Mouse (Mus musculus): ENCODE measurements at regions not wholly inside any gene's neighbourhood (a gene's known extent, or its start where the extent isn't known, plus 50 kb on each side); places are given as distances from the start of the nearest gene placed in this dataset.
A peak's percentile ranks its signal among the peaks of the same experiment; 100 is the strongest.

GRCm38 (mm10) chr14:46514262-46514932 lies 123.9 kb upstream of the Bmp4 start:
- DNase-seq = peak in 1 of 2 experiments; percentile 11

GRCm38 (mm10) chr14:46512118-46512517 lies 121.6 kb upstream of the Bmp4 start:
- no peak for DNase-seq

- DNase-seq = no peak
Observed at GRCm38 (mm10) chr14:46508871-46509270, 118.4 kb upstream of the Bmp4 start.

GRCm38 (mm10) chr14:46505266-46505665 lies 114.8 kb upstream of the Bmp4 start:
- DNase-seq = peak in 1 of 2 experiments; percentile 15

- peak; percentile 39 to 56 for DNase-seq
Observed at GRCm38 (mm10) chr14:46491601-46492000, 101.1 kb upstream of the Bmp4 start.

- DNase-seq = no peak
Observed at GRCm38 (mm10) chr14:46491182-46491581, 100.7 kb upstream of the Bmp4 start.

- no peak for DNase-seq
Observed at GRCm38 (mm10) chr14:46487551-46487950, 97.1 kb upstream of the Bmp4 start.

- no peak for DNase-seq
Observed at GRCm38 (mm10) chr14:46480396-46480795, 89.9 kb upstream of the Bmp4 start.

- DNase-seq = no peak
Observed at GRCm38 (mm10) chr14:46475945-46476344, 85.5 kb upstream of the Bmp4 start.

GRCm38 (mm10) chr14:46462967-46463366 lies 72.5 kb upstream of the Bmp4 start:
- DNase-seq = no peak

- DNase-seq = no peak
Observed at GRCm38 (mm10) chr14:46461960-46462359, 71.5 kb upstream of the Bmp4 start.

GRCm38 (mm10) chr14:46454500-46454899 lies 64.0 kb upstream of the Bmp4 start:
- DNase-seq = no peak

- DNase-seq = peak in 1 of 2 experiments; percentile 21
Observed at GRCm38 (mm10) chr14:46441696-46442095, 51.2 kb upstream of the Bmp4 start.
